Mouse (Mus musculus): ENCODE measurements around the gene S1pr1. TPM values are rescaled to one million over a fixed set of nuclear protein-coding genes. Genes with fewer than 3 reads are reported as not detected.
A peak's percentile ranks its signal among the peaks of the same experiment; 100 is the strongest.

The S1pr1 gene
- polyA plus RNA-seq, 1 experiment from 2014 or later: 23.8 TPM

GRCm38 (mm10) chr3:115672965-115673662 lies 41.8 kb downstream of the S1pr1 start:
- ATAC-seq (ENCODE audit: insufficient number of reproducible peaks, low FRiP score, low TSS enrichment, low read depth): no peak
- 0 out of 2 replicates have a peak overlapping the region, but pooled peaks have one; percentile 4 for H3K27ac ChIP-seq
- H3K4me3 ChIP-seq: no peak overlapping the region
- peaks cover 3% of the 10 kb centered on the region; the same call in 1 of the 2 replicates for H3K4me1 ChIP-seq
- H3K9ac ChIP-seq: no peak overlapping the region
- no peak overlapping the region for H3K4me2 ChIP-seq
- H3K27me3 ChIP-seq: no peaks in the 10 kb centered on the region
- WGBS: 69% methylated on average over 9 of the region's 9 CpGs
- H3K36me3 ChIP-seq: no peaks in the 10 kb centered on the region
- H3K9me3 ChIP-seq: no peaks in the 10 kb centered on the region

GRCm38 (mm10) chr3:115669230-115669629 lies 45.6 kb downstream of the S1pr1 start:
- ATAC-seq (ENCODE audit: insufficient number of reproducible peaks, low FRiP score, low TSS enrichment, low read depth): no peak

GRCm38 (mm10) chr3:115667182-115667581 lies 47.7 kb downstream of the S1pr1 start:
- no peak overlapping the region for H3K4me2 ChIP-seq
- H3K4me3 ChIP-seq: no peak overlapping the region
- H3K9ac ChIP-seq: no peak overlapping the region
- H3K4me1 ChIP-seq: peaks cover 2% of the 10 kb centered on the region; the same call in 1 of the 2 replicates
- H3K9me3 ChIP-seq: no peaks in the 10 kb centered on the region
- WGBS: 60% methylated on average over 2 of the region's 2 CpGs
- H3K27me3 ChIP-seq: no peaks in the 10 kb centered on the region
- no peak for ATAC-seq (ENCODE audit: insufficient number of reproducible peaks, low FRiP score, low TSS enrichment, low read depth)
- no peak overlapping the region for H3K27ac ChIP-seq
- H3K36me3 ChIP-seq: no peaks in the 10 kb centered on the region

More at GRCm38 (mm10) chr3:115669230-115669629, 45.6 kb downstream of the S1pr1 start:
- 75% methylated on average over 1 of the region's 1 CpGs for WGBS
- H3K27me3 ChIP-seq: no peaks in the 10 kb centered on the region
- H3K9ac ChIP-seq: no peak overlapping the region
- H3K36me3 ChIP-seq: no peaks in the 10 kb centered on the region
- H3K4me3 ChIP-seq: no peak overlapping the region
- no peak overlapping the region for H3K4me2 ChIP-seq
- H3K27ac ChIP-seq: no peak overlapping the region
- no peaks in the 10 kb centered on the region for H3K9me3 ChIP-seq
- peaks cover 3% of the 10 kb centered on the region; the same call in 1 of the 2 replicates for H3K4me1 ChIP-seq

GRCm38 (mm10) chr3:115666547-115666946 lies 48.3 kb downstream of the S1pr1 start:
- WGBS: 67% methylated on average over 8 of the region's 8 CpGs
- no peaks in the 10 kb centered on the region for H3K36me3 ChIP-seq
- H3K27me3 ChIP-seq: no peaks in the 10 kb centered on the region
- no peaks in the 10 kb centered on the region for H3K9me3 ChIP-seq
- no peak overlapping the region for H3K27ac ChIP-seq
- no peak overlapping the region for H3K4me2 ChIP-seq
- no peak overlapping the region for H3K4me3 ChIP-seq
- no peak for ATAC-seq (ENCODE audit: insufficient number of reproducible peaks, low FRiP score, low TSS enrichment, low read depth)
- H3K9ac ChIP-seq: no peak overlapping the region
- H3K4me1 ChIP-seq: peaks cover 4% of the 10 kb centered on the region; the same call in 1 of the 2 replicates

- H3K27ac ChIP-seq: no peak overlapping the region
- WGBS: 62% methylated on average over 3 of the region's 3 CpGs
- H3K27me3 ChIP-seq: no peaks in the 10 kb centered on the region
- peaks cover 7% of the 10 kb centered on the region; the same call in 1 of the 2 replicates for H3K4me1 ChIP-seq
- no peaks in the 10 kb centered on the region for H3K9me3 ChIP-seq
- no peak overlapping the region for H3K4me3 ChIP-seq
- ATAC-seq (ENCODE audit: insufficient number of reproducible peaks, low FRiP score, low TSS enrichment, low read depth): no peak
- no peak overlapping the region for H3K4me2 ChIP-seq
- H3K36me3 ChIP-seq: no peaks in the 10 kb centered on the region
- no peak overlapping the region for H3K9ac ChIP-seq
These were observed 50.4 kb downstream of the S1pr1 start for GRCm38 (mm10) chr3:115664497-115664896.

- H3K4me2 ChIP-seq: no peak overlapping the region
- H3K36me3 ChIP-seq: no peaks in the 10 kb centered on the region
- H3K9me3 ChIP-seq: no peaks in the 10 kb centered on the region
- H3K27me3 ChIP-seq: no peaks in the 10 kb centered on the region
- no peak overlapping the region for H3K4me3 ChIP-seq
- no peak overlapping the region for H3K9ac ChIP-seq
- no peak for ATAC-seq (ENCODE audit: insufficient number of reproducible peaks, low FRiP score, low TSS enrichment, low read depth)
- H3K4me1 ChIP-seq: peaks cover 7% of the 10 kb centered on the region; the same call in 1 of the 2 replicates
- 31% methylated on average over 9 of the region's 9 CpGs for WGBS
- no peak overlapping the region for H3K27ac ChIP-seq
These were observed 54.0 kb downstream of the S1pr1 start for GRCm38 (mm10) chr3:115660701-115661460.

Other genes starting within 250 kb of the S1pr1 start
- 26.3 and 26.5 TPM in 2 replicates for gene Dph5, start 172.8 kb upstream of the S1pr1 start, polyA plus RNA-seq (2015; fragmentation: Nextera tagmentation; extraction: Ambion mirVana)